Mouse (Mus musculus) spleen, adult 2 months (tissue): ENCODE results near the gene Dna2. TPM values are rescaled to one million over a fixed set of nuclear protein-coding genes. Genes with fewer than 3 reads are reported as not detected.

Source experiments
- DNase-seq, 2 experiments: peaks; one replicate each; pipeline versions ENCODE4 v3.0.0 to v3.0.0-alpha.2; 2012 to 2021; ENCODE audit warnings: low spot score in 2 of 2, low read depth in 1 of 2
- H3K27ac ChIP-seq: fragments of 200-500 bp; 2 replicates; pipeline ENCODE4 v1.5.1; 2012; ENCODE audit warnings: low read length, inconsistent platforms; ENCODE audit not compliant: insufficient read depth
- H3K27me3 ChIP-seq: fragments of 200-500 bp; 2 replicates; pipeline ENCODE4 v1.6.1; 2012; ENCODE audit warnings: mild to moderate bottlenecking, moderate library complexity, low read length, inconsistent platforms; ENCODE audit not compliant: control insufficient read depth, insufficient read depth
- H3K36me3 ChIP-seq: fragments of 200-500 bp; 2 replicates; pipeline ENCODE4 v1.6.1; 2012; ENCODE audit warnings: mild to moderate bottlenecking, low read length, inconsistent platforms; ENCODE audit not compliant: control insufficient read depth, insufficient read depth
- H3K4me1 ChIP-seq: fragments of 200-500 bp; 2 replicates; pipeline ENCODE4 v1.6.1; 2011; ENCODE audit warnings: inconsistent platforms; ENCODE audit not compliant: control insufficient read depth, insufficient read depth, insufficient read length
- H3K4me3 ChIP-seq: fragments of 200-500 bp; 2 replicates; pipeline ENCODE4 v1.5.1; 2011; ENCODE audit warnings: mild to moderate bottlenecking, inconsistent platforms; ENCODE audit not compliant: insufficient read depth, insufficient read length; ENCODE audit errors: extremely low read depth
- CTCF ChIP-seq: fragments of 200-500 bp; IDR thresholded peaks from 2 replicates; pipeline ENCODE4 v1.5.1; 2011; ENCODE audit warnings: mild to moderate bottlenecking, inconsistent platforms; ENCODE audit not compliant: insufficient read depth, insufficient read length, insufficient replicate concordance; ENCODE audit errors: extremely low read depth
- POLR2A ChIP-seq: fragments of 200-500 bp; IDR thresholded peaks from 2 replicates; pipeline ENCODE4 v1.6.1; 2011; ENCODE audit warnings: low read depth, low read length, inconsistent platforms
- WGBS: fragments of 180-500 bp; shearing (Covaris S2); methylation state at CpG from one replicate; pipeline ENCODE4 v1.1.7; 2018; 5-methylcytosine and 5-hydroxymethylcytosine counted together
- polyA plus RNA-seq: library from polyadenylated mRNA; depleted of rRNA; stranded (reverse); fragments of >200 nt; gene quantifications from 2 replicates; pipeline ENCODE4 v1.2.3, GENCODE M21; 2012; rRNA removed

Gene Dna2
- polyA plus RNA-seq, 1 experiment, result 4.7 TPM

DNA sequence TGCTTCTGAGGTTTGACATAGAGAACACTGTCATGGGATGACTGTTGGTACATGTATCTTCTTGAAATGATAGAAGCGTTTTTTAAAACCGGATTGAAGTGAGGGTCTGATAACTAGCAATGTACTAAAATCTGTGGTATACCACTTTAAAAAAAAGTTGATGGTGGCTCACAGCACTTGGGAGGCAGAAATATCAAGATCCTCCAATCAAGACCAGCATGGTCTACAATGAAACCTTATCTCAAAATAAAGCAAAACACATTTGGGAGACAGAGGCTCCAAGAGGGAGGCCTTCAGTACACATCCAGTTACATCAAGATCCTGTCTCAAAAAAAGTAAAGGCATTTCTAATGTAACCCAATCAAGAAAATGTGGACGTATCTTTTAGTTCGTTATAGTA lies 74.9 kb downstream of the Dna2 start:
- H3K27ac ChIP-seq, result no peak overlapping the region
- TF ChIP-seq POLR2A, result no peak
- TF ChIP-seq CTCF, result no peak
- H3K4me1 ChIP-seq, result peaks cover 11% of the 10 kb centered on the region
- 30% methylated on average over 4 of the region's 4 CpGs for WGBS
- H3K4me3 ChIP-seq, result no peak overlapping the region
- peaks cover 3% of the 10 kb centered on the region; the same call in 1 of the 2 replicates for H3K36me3 ChIP-seq
- H3K27me3 ChIP-seq, result no peaks in the 10 kb centered on the region
- no peak for DNase-seq

DNA sequence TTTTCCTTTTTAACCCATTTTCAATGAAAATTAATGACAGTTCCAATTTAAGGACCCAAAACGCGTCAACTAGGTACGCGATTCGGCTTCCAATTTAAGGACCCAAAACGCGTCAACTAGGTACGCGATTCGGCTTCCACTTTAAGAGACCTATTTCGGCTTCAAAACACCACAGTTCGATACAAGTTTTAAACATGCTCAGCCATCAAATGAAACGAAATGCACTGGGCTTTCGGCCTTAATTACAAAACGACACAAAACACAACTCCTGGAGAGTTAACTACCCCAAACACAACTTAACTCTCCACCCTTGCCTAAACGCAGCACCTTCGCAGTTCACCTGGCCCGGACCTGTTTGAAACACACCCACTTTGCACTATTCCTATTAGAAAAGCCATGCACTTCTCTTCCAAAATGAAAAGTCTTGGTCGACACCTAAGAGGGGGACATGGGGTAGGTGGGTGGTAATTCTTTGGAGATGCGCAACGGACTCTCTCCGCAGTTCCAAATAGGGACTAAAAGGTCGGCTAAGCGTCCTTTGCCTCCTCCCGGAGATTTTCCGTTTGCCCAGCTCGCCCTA lies 75.8 kb downstream of the Dna2 start:
- Histone ChIP-seq H3K4me1 (peaks cover 11% of the 10 kb centered on the region), H3K27me3 (no peaks in the 10 kb centered on the region), H3K36me3 (0 out of 2 replicates have a peak, but pooled peaks cover 2% of the 10 kb centered on the region), H3K4me3 (peak overlapping the region; percentile 64), H3K27ac (peak overlapping the region; percentile 92)
- WGBS, result under 1% methylated on average over 27 of the region's 27 CpGs
- DNase-seq, result no peak
- TF ChIP-seq CTCF (no peak), POLR2A (no peak)

DNA sequence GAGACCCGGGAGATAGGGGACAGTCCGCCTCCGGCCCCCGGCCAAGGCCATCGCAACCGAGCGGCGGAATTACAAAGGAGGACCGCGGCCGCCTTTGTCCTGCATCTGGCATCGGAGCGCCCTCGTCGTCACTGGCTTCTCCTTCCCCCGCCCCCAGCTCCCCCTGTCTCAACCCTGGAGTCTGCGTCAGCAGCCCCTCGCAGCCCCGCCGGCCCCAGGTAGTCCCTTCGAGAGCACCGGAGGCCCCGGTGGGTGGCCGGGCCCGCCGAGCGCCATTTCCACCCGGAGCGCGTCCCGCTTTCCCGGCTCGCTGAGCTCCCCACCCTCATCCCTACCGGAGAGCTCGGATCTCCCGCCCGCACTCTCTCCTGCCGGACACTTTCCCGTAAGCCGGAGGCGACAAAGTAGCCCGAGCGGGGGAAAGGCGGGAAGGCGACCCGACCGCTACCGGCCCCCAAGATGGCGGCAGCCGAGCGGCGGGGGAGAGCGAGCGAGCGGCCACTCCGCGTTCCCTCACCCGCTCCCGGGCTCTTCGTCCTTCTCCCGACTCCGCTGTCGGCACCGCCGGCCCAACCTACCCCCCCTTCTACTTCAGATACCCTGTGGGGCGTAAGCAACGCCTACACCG lies 76.4 kb downstream of the Dna2 start:
- no peaks in the 10 kb centered on the region for H3K36me3 ChIP-seq
- WGBS, result under 1% methylated on average over 67 of the region's 68 CpGs
- H3K27me3 ChIP-seq, result no peaks in the 10 kb centered on the region
- no peak for TF ChIP-seq POLR2A
- TF ChIP-seq CTCF, result no peak
- DNase-seq, result peak; percentile 22 to 53
- H3K27ac ChIP-seq, result peak overlapping the region; percentile 92
- H3K4me3 ChIP-seq, result peak overlapping the region; percentile 64
- peaks cover 11% of the 10 kb centered on the region for H3K4me1 ChIP-seq

Other genes starting within 250 kb of the Dna2 start
- gene Stox1, start 220.9 kb upstream of the Dna2 start, polyA plus RNA-seq, result 0.14 and 0.20 TPM in 2 replicates
- gene Ccar1, start 154.7 kb upstream of the Dna2 start, polyA plus RNA-seq, result 44.4 and 53.5 TPM in 2 replicates
- 0.84 and 1.1 TPM in 2 replicates for gene Tet1, start 38.0 kb upstream of the Dna2 start, polyA plus RNA-seq
- gene Slc25a16, start 26.4 kb upstream of the Dna2 start, polyA plus RNA-seq, result 8.5 and 21.5 TPM in 2 replicates
- 2.6 and 3.0 TPM in 2 replicates for gene Rufy2, start 33.2 kb downstream of the Dna2 start, polyA plus RNA-seq
- 9.0 and 11.2 TPM in 2 replicates for gene Hnrnph3, start 77.2 kb downstream of the Dna2 start, polyA plus RNA-seq
- 0.55 and 0.74 TPM in 2 replicates for gene Pbld2, start 77.3 kb downstream of the Dna2 start, polyA plus RNA-seq
- 0.58 and 1.3 TPM in 2 replicates for gene Pbld1, start 113.1 kb downstream of the Dna2 start, polyA plus RNA-seq
- gene Atoh7, start 152.6 kb downstream of the Dna2 start, polyA plus RNA-seq, result 0.16 TPM in 1 of 2 replicates, not detected in the other